Mouse (Mus musculus) spleen, adult 2 months (tissue): ENCODE results near the gene Shisa8.

Experiments used
- CTCF ChIP-seq: fragments of 200-500 bp; IDR thresholded peaks from 2 replicates; pipeline ENCODE4 v1.5.1; 2011; ENCODE audit warnings: mild to moderate bottlenecking, inconsistent platforms; ENCODE audit not compliant: insufficient read depth, insufficient read length, insufficient replicate concordance; ENCODE audit errors: extremely low read depth
- POLR2A ChIP-seq: fragments of 200-500 bp; IDR thresholded peaks from 2 replicates; pipeline ENCODE4 v1.6.1; 2011; ENCODE audit warnings: low read depth, low read length, inconsistent platforms

DNA sequence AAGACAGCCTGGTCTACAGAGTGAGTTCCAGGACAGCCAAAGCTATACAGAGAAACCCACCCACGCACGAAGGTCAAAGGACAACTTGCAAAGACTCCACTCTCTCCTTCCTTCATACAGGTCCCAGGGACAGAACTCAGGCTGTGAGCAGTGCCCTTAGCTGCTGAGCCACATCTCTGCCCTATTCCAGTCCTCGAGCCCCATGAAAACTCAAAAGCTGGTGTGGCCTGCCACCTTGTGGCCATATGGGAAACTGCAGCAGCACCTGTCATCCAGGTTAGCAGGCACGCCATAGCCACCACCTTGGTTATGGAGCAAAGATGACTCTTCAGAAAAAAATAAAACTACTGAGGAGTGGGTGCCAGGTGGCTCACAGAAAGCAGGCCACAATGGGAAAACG, 23.9 kb upstream of the Shisa8 start:
- peak; percentile 96 for TF ChIP-seq CTCF
- TF ChIP-seq POLR2A = no peak
